Mouse (Mus musculus) limb, embryonic 14.5 days (tissue): ENCODE data around the gene Zfp131. TPM values are rescaled to one million over a fixed set of nuclear protein-coding genes. Genes with fewer than 3 reads are reported as not detected.

Experiments used
- ATAC-seq: fragments of 200-750 bp; cut with Nextera tagmentation; 2 replicates; pipeline ENCODE4 v1.8.0; 2017; ENCODE audit warnings: low read depth, moderate number of reproducible peaks, moderate TSS enrichment; ENCODE audit not compliant: low FRiP score
- DNase-seq: peaks from one replicate; pipeline ENCODE4 v3.0.0-alpha.2; 2015; ENCODE audit warnings: low spot score
- H3K27ac ChIP-seq: fragments of 300-500 bp; sonication (generic); replicated peaks from 2 replicates; pipeline ENCODE4 v1.5.1; 2014; ENCODE audit warnings: low read depth, mild to moderate bottlenecking, low read length, moderate library complexity, mixed read lengths
- H3K27me3 ChIP-seq: fragments of 300-500 bp; sonication (generic); 2 replicates; pipeline ENCODE4 v1.6.1; 2014; ENCODE audit warnings: low read length, mixed read lengths; ENCODE audit not compliant: control insufficient read depth, insufficient read depth
- H3K36me3 ChIP-seq: fragments of 300-500 bp; sonication (generic); 2 replicates; pipeline ENCODE4 v1.6.1; 2014; ENCODE audit warnings: mild to moderate bottlenecking, low read length, moderate library complexity, mixed read lengths; ENCODE audit not compliant: control insufficient read depth, insufficient read depth
- H3K4me1 ChIP-seq: fragments of 300-500 bp; sonication (generic); 2 replicates; pipeline ENCODE4 v1.6.1; 2014; ENCODE audit warnings: antibody characterized with exemption, low read length, mixed read lengths; ENCODE audit not compliant: control insufficient read depth, insufficient read depth
- H3K4me2 ChIP-seq: fragments of 300-500 bp; sonication (generic); replicated peaks from 2 replicates; pipeline ENCODE4 v1.6.1; 2014; ENCODE audit warnings: low read depth, mild to moderate bottlenecking, low read length, moderate library complexity; ENCODE audit not compliant: severe bottlenecking
- H3K4me3 ChIP-seq: fragments of 300-500 bp; sonication (generic); replicated peaks from 2 replicates; pipeline ENCODE4 v1.5.1; 2014; ENCODE audit warnings: low read length
- H3K9ac ChIP-seq: fragments of 300-500 bp; sonication (generic); 2 replicates; pipeline ENCODE4 v1.6.1; 2014; ENCODE audit warnings: mild to moderate bottlenecking, low read depth, low read length, moderate library complexity; ENCODE audit not compliant: severe bottlenecking
- H3K9me3 ChIP-seq: fragments of 300-500 bp; sonication (generic); 2 replicates; pipeline ENCODE4 v1.6.1; 2016; ENCODE audit warnings: low read length; ENCODE audit not compliant: control insufficient read depth
- POLR2A ChIP-seq: fragments of 200-500 bp; IDR thresholded peaks from 2 replicates; pipeline ENCODE4 v1.8.0; 2012; ENCODE audit warnings: inconsistent platforms, mild to moderate bottlenecking, moderate library complexity, borderline replicate concordance; ENCODE audit not compliant: insufficient read depth, insufficient read length; ENCODE audit errors: extremely low read depth
- WGBS: fragments of 180-500 bp; shearing (Covaris S2); extraction: QIAGEN DNeasy Blood & Tissue Kit; methylation state at CpG from one replicate; pipeline ENCODE4 v1.1.7; 2014; 5-methylcytosine and 5-hydroxymethylcytosine counted together
- polyA plus RNA-seq, 2 experiments: library from polyadenylated mRNA; depleted of rRNA in 1 of 2; stranded (reverse) in 1 of 2; unstranded in 1 of 2; fragments of >200 nt; fragmentation: Nextera tagmentation in 1 of 2; extraction: Ambion mirVana in 1 of 2; gene quantifications; 2 replicates each; pipeline versions ENCODE4 v1.2.1 to v1.2.3; 2012 to 2014

Zfp131 gene
- polyA plus RNA-seq, 2 experiments: 32.1 to 39.6 TPM

DNA sequence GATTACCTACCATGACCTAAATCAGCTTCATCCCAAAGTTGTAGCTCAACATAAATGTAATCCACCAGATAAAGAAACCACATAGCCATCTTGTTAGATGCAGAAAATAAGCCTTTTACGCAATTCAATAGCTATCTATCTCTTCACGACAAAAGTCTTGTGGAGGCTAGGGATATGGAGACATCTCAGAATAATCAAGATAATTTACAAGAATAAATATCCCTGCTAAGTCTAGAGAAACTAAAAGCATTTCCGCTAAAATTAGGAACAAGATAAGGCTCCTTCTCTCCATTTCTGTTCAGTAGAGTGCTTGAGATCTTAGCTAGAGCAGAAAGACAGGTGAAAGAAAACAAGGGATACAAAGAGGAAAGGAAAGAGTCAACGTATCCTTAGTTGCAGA is 43.8 kb downstream of the Zfp131 start:
- Histone ChIP-seq H3K4me3 (no peak overlapping the region), H3K9me3 (no peaks in the 10 kb centered on the region), H3K9ac (no peak overlapping the region), H3K27me3 (no peaks in the 10 kb centered on the region), H3K36me3 (no peaks in the 10 kb centered on the region), H3K27ac (no peak overlapping the region), H3K4me1 (peaks cover 2% of the 10 kb centered on the region; the same call in 1 of the 2 replicates), H3K4me2 (no peak overlapping the region)
- 87% methylated on average over 4 of the region's 4 CpGs for WGBS
- ATAC-seq: no peak
- no peak for DNase-seq
- no peak for TF ChIP-seq POLR2A

DNA sequence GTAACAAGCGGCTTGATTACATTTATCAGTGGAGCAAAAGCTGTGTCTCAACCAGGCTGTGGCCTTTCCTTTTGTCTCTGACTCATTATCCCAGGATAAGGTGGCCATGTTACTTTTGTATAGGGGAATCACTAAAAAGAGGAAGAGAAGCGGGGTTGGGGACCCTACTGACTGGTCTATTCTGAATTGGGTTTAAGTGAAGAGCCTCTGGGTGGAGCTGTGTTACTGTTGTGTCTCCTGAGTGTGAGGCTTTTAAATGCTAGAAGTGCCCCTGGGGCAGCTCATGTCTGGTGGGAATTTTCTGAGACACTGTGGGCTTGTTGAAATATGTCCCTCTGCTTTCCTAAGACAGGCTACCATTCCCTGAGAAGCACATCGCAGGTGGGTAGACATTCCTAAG is 47.2 kb downstream of the Zfp131 start:
- Histone ChIP-seq H3K4me1 (peaks cover 5% of the 10 kb centered on the region; the same call in 1 of the 2 replicates), H3K36me3 (no peaks in the 10 kb centered on the region), H3K9ac (no peak overlapping the region), H3K27me3 (no peaks in the 10 kb centered on the region), H3K27ac (no peak overlapping the region), H3K9me3 (no peaks in the 10 kb centered on the region), H3K4me3 (no peak overlapping the region), H3K4me2 (no peak overlapping the region)
- 67% methylated on average over 3 of the region's 3 CpGs for WGBS
- DNase-seq: no peak
- TF ChIP-seq POLR2A: no peak
- no peak for ATAC-seq

DNA sequence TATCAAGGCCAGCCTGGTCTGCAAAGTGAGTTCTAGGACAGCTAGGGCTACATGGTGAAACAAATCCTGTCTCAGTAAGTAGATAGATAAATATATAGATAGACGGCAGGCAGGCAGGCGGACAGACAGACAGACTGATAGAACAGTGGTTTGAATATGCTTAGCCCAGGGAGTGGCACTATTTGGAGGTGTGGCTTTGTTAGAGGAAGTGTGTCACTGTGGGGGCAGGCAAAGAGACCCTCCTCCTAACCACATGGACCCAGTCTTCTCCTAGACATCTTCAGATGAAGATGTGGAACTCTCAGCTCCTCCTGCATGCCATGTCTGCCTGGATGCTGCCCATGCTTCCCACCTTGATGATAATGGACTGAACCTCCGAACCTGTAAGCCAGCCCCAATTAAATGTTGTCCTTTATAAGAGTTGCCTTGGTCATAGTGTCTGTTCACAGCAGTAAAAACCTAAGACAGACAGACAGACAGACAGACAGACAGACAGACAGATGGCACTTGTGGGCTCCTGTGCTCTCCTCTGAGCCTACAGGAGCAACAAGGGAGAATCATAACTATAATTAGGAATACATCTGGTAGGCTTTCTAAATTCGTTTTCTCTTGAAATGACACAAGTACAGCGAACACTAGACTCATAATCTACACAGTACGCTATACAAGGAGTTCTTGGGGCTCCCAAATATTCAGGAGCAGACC is 47.8 kb downstream of the Zfp131 start:
- H3K9ac ChIP-seq: no peak overlapping the region
- ATAC-seq (no peak), DNase-seq (no peak)
- no peak overlapping the region for H3K4me2 ChIP-seq
- peaks cover 5% of the 10 kb centered on the region; the same call in 1 of the 2 replicates for H3K4me1 ChIP-seq
- no peak for TF ChIP-seq POLR2A
- H3K27ac ChIP-seq: no peak overlapping the region
- H3K36me3 ChIP-seq: no peaks in the 10 kb centered on the region
- H3K9me3 ChIP-seq: no peaks in the 10 kb centered on the region
- no peak overlapping the region for H3K4me3 ChIP-seq
- H3K27me3 ChIP-seq: no peaks in the 10 kb centered on the region
- WGBS: 85% methylated on average over 6 of the region's 6 CpGs

DNA sequence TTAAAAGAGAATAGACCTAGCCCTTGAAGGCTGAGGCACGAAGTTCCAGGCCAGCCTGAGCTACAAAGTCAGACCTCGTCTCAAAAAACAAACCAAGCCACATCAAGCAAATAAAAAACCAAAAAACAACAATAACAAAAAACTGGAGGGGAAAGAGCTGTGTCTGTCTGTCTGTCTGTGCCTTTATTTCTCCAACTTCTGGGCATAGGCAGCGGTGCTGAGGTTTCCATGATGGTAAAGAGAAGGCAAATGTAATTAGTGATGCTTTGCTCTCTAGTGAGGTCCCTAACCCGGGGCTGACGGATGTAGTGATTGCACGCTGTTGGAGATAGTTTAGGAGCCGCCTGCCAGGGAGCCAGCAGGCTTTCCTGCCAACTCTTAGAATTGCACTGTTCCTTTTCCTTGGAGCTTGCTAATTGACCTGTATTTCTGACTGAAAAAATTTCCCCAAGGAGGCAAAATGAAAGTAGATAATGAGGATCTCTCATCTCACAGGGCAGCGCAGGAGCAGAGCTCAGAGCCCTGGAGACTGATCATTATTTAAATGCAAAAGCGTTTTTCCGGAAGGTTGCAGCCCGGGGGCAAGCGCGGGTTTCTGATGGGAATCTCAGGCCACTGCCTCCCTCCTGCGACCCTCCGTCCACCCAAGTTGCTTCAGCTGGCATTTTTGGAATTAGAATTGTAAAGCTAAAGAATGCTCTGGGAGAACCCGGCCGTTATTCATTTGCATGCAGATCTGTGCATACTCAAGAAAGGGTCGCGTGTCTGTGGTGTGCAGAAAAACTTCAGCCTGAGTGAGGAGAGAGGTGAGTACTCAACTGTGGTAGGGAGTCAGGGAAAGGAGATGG is 49.1 kb downstream of the Zfp131 start:
- H3K4me2 ChIP-seq: peak overlapping the region; percentile 41
- peak overlapping the region; percentile 9; the same call in 1 of the 2 replicates for H3K4me3 ChIP-seq
- H3K9me3 ChIP-seq: no peaks in the 10 kb centered on the region
- H3K36me3 ChIP-seq: no peaks in the 10 kb centered on the region
- H3K27me3 ChIP-seq: no peaks in the 10 kb centered on the region
- no peak for DNase-seq
- no peak for TF ChIP-seq POLR2A
- no peak for ATAC-seq
- H3K4me1 ChIP-seq: peaks cover 5% of the 10 kb centered on the region; the same call in 1 of the 2 replicates
- H3K9ac ChIP-seq: peak overlapping the region; percentile 34; the same call in 1 of the 2 replicates
- H3K27ac ChIP-seq: no peak overlapping the region
- 5% methylated on average over 19 of the region's 19 CpGs for WGBS

DNA sequence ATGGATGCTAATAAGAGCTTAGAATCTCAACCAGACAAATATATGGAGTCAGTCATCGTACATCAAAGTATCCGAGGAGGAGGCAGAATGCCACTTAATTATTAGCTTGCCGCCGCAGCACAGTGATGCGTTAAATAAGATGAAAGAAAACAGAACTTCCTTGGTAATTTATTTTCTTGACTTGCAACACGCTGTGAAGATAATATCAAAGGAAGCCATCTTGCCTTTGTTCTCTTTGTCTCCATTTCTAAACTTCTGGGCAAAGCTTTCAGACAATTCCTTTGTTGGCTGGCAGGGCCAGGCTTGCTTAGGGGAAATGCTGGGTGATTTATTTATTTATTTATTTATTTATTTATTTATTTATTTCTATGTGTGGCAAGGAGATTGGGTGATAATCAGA is 59.2 kb downstream of the Zfp131 start:
- Histone ChIP-seq H3K27ac (no peak overlapping the region), H3K36me3 (no peaks in the 10 kb centered on the region), H3K4me1 (no peaks in the 10 kb centered on the region), H3K4me3 (no peak overlapping the region), H3K4me2 (no peak overlapping the region), H3K27me3 (no peaks in the 10 kb centered on the region), H3K9ac (no peak overlapping the region), H3K9me3 (no peaks in the 10 kb centered on the region)
- DNase-seq (no peak), ATAC-seq (no peak)
- TF ChIP-seq POLR2A: no peak
- 30% methylated on average over 6 of the region's 6 CpGs for WGBS
